Mouse (Mus musculus): ENCODE results near the gene Golph3. TPM values are rescaled to one million over a fixed set of nuclear protein-coding genes. Genes with fewer than 3 reads are reported as not detected.

The Golph3 gene
- total RNA-seq, 2 experiments from 2014 or later: 92.1 to 99.2 TPM

DNA sequence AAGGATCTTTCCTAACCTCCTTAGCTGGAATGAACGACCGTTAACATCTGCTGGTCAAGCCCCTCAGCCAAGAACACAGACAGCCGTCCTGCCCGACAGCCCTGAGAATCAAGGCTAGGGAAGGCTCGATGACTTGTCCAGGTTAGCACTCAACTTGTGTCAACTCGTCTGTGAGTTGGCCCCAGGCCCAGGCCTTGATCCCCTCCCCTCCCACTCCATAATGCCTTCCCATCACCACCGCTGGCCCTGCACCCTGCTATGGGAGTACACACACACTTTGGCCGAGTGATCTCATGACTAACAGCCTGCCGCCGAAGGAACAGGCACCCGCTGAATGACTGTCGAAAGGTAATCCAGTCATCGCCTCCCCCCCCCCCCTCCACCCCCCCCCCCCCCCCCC, 63.4 kb downstream of the Golph3 start:
- no peak for DNase-seq

DNA sequence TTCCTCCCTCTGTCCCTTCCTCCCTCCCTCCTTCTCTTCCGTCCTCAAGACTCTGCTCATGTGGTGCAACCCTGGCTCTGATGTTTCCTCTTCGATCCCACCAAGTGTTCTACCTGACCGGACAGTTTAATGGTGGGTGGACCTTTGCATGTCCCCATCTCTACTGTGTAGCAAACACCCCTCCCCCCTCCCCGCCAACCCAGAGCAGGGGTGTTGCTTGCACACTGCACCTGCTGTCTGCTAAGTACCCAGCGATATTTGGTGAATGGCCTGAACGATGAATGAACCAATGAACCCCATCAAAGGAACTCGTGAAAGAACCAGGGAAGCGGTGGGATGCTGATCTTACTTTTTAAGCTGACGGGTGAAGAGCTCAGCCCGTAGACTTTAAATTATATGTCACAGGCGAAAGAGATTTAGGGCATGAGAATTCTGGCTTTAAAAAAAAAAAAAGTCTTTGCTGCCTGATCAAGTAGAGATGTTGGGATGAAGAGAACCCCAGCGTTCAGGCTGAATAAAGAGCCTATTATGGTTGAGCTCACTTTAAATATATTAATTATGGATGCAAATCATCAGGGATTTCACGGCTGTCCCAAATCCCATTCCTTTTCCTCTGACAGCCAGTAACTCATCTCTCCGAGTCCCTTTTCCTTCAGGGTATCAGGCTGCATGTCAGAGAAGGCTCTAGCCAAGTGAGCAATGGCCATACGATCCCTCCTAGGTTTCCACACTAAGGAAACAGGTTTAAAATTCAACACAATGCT, 67.7 kb downstream of the Golph3 start:
- DNase-seq: no peak

DNA sequence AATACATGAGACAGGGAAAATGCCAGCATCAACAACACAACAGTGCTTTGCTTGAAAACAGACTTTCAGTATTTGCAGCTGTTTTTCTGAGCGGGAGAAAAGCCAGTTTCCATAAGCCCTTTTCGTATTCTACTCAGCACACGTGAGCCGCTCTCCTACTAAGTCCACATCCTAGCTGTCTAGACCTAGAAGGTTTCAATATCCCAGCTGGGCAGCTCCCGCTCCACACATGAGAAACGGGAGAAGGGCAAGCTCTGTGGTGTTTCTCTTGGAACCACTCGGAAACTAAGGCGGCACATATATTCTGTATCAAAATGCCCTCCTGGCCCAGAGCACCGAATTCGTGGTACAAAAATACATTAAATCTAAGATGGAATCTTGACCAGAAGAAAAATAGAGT, 73.5 kb downstream of the Golph3 start:
- no peak for DNase-seq

DNA sequence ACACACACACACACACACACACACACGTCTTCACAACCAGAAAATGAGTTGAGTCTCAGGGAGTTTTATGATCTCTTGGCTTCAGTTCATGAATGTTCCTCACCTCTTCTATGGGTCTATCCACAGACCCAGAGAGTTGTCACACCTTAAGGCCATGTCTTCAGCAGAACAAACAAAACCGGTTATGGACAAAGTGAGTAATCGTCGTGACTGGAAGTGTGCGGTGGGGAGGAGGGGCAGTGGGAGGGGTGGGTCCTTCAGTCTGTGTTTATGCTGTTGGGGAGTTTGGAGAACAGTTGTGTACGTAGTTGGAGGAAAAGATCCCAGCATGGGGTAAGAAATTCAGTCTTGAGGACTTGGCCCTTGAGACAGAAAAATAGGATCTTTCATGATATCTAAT, 75.8 kb downstream of the Golph3 start:
- no peak for DNase-seq

Other genes with a start within 250 kb of the Golph3 start
- gene Zfr, start 203.6 kb upstream of the Golph3 start, total RNA-seq (2021): 100 to 1,000 TPM; 347 to 362 TPM
- 10 to 100 TPM; 55.4 to 58.1 TPM for gene Mtmr12, start 116.4 kb upstream of the Golph3 start, total RNA-seq (2021)
- 1 to 10 TPM in 1 of 2 experiments, not detected in 1; 2.0 TPM for gene 1810049J17Rik, start 449 bp downstream of the Golph3 start, total RNA-seq (2021)

Measured in layer of hippocampus, postnatal 36 days (tissue).